Mouse (Mus musculus): ENCODE measurements around the gene Krt42. TPM values are rescaled to one million over a fixed set of nuclear protein-coding genes. Genes with fewer than 3 reads are reported as not detected.

Gene Krt42
- polyA plus RNA-seq, 1 experiment from 2014 or later: not detected

GRCm38 (mm10) chr11:100287024-100287423 is 17.4 kb upstream of the Krt42 start:
- Histone ChIP-seq H3K4me1 (ENCODE audit: control insufficient read depth, insufficient read depth, low read length) (no peaks in the 10 kb centered on the region), H3K27me3 (ENCODE audit: control insufficient read depth, insufficient read depth, low read length) (no peaks in the 10 kb centered on the region), H3K36me3 (ENCODE audit: control insufficient read depth, insufficient read depth, low read length) (no peaks in the 10 kb centered on the region), H3K9ac (replicated peaks; ENCODE audit: low read depth, low read length) (no peak overlapping the region), H3K27ac (ENCODE audit: low read depth, low read length) (no peak overlapping the region), H3K4me3 (ENCODE audit: low read depth, low read length) (no peak overlapping the region), H3K9me3 (ENCODE audit: control insufficient read depth, low read length) (no peaks in the 10 kb centered on the region), H3K4me2 (ENCODE audit: low read depth, low read length) (no peak overlapping the region)
- ATAC-seq (ENCODE audit: low read depth): no peak
- 32% methylated on average over 10 of the region's 10 CpGs for WGBS

DNA sequence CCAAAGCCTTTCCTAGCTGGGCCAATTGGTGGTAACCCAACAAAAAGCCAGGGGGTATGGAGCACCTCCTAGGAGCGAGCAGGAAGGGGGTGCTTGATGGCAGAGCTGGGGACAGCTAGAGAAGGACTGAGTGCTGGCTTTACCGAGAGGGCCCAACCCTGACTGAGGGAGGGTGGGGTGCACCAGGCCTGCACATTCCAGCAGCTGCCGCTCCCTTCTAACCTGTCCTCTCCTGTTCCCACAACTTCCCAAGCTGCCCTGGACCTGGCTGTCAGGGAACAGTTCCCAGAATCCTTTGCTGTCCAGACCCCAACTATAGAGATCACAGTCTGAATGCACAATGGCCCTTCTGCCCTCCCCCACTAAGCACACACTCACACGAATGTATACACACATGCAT is 15.3 kb upstream of the Krt42 start:
- 81% methylated on average over 4 of the region's 4 CpGs for WGBS
- Histone ChIP-seq H3K4me3 (ENCODE audit: low read depth, low read length) (no peak overlapping the region), H3K27ac (ENCODE audit: low read depth, low read length) (no peak overlapping the region), H3K9ac (replicated peaks; ENCODE audit: low read depth, low read length) (no peak overlapping the region), H3K4me2 (ENCODE audit: low read depth, low read length) (no peak overlapping the region), H3K9me3 (ENCODE audit: control insufficient read depth, low read length) (no peaks in the 10 kb centered on the region), H3K36me3 (ENCODE audit: control insufficient read depth, insufficient read depth, low read length) (no peaks in the 10 kb centered on the region), H3K4me1 (ENCODE audit: control insufficient read depth, insufficient read depth, low read length) (no peaks in the 10 kb centered on the region), H3K27me3 (ENCODE audit: control insufficient read depth, insufficient read depth, low read length) (no peaks in the 10 kb centered on the region)
- ATAC-seq (ENCODE audit: low read depth): no peak

- H3K4me1 ChIP-seq (ENCODE audit: control insufficient read depth, insufficient read depth, low read length): no peaks in the 10 kb centered on the region
- no peak overlapping the region for H3K4me2 ChIP-seq (ENCODE audit: low read depth, low read length)
- H3K27me3 ChIP-seq (ENCODE audit: control insufficient read depth, insufficient read depth, low read length): no peaks in the 10 kb centered on the region
- H3K9ac ChIP-seq (replicated peaks; ENCODE audit: low read depth, low read length): no peak overlapping the region
- WGBS: 25% methylated on average over 10 of the region's 10 CpGs
- no peak overlapping the region for H3K27ac ChIP-seq (ENCODE audit: low read depth, low read length)
- peak; percentile 31; the same call in 1 of the 2 replicates for ATAC-seq (ENCODE audit: low read depth)
- H3K4me3 ChIP-seq (ENCODE audit: low read depth, low read length): no peak overlapping the region
- no peaks in the 10 kb centered on the region for H3K36me3 ChIP-seq (ENCODE audit: control insufficient read depth, insufficient read depth, low read length)
- no peaks in the 10 kb centered on the region for H3K9me3 ChIP-seq (ENCODE audit: control insufficient read depth, low read length)
Measured at GRCm38 (mm10) chr11:100282549-100282948, 12.9 kb upstream of the Krt42 start.

GRCm38 (mm10) chr11:100281596-100282544 is 12.2 kb upstream of the Krt42 start:
- H3K4me3 ChIP-seq (ENCODE audit: low read depth, low read length): no peak overlapping the region
- no peaks in the 10 kb centered on the region for H3K4me1 ChIP-seq (ENCODE audit: control insufficient read depth, insufficient read depth, low read length)
- H3K9ac ChIP-seq (replicated peaks; ENCODE audit: low read depth, low read length): no peak overlapping the region
- ATAC-seq (ENCODE audit: low read depth): peak; percentile 54
- 21% methylated on average over 11 of the region's 11 CpGs for WGBS
- no peak overlapping the region for H3K4me2 ChIP-seq (ENCODE audit: low read depth, low read length)
- H3K36me3 ChIP-seq (ENCODE audit: control insufficient read depth, insufficient read depth, low read length): no peaks in the 10 kb centered on the region
- H3K9me3 ChIP-seq (ENCODE audit: control insufficient read depth, low read length): no peaks in the 10 kb centered on the region
- no peaks in the 10 kb centered on the region for H3K27me3 ChIP-seq (ENCODE audit: control insufficient read depth, insufficient read depth, low read length)
- no peak overlapping the region for H3K27ac ChIP-seq (ENCODE audit: low read depth, low read length)

- H3K36me3 ChIP-seq (ENCODE audit: control insufficient read depth, insufficient read depth, low read length): no peaks in the 10 kb centered on the region
- H3K9ac ChIP-seq (replicated peaks; ENCODE audit: low read depth, low read length): no peak overlapping the region
- 58% methylated on average over 5 of the region's 5 CpGs for WGBS
- ATAC-seq (ENCODE audit: low read depth): no peak
- H3K4me3 ChIP-seq (ENCODE audit: low read depth, low read length): no peak overlapping the region
- H3K9me3 ChIP-seq (ENCODE audit: control insufficient read depth, low read length): no peaks in the 10 kb centered on the region
- no peak overlapping the region for H3K4me2 ChIP-seq (ENCODE audit: low read depth, low read length)
- no peaks in the 10 kb centered on the region for H3K4me1 ChIP-seq (ENCODE audit: control insufficient read depth, insufficient read depth, low read length)
- H3K27me3 ChIP-seq (ENCODE audit: control insufficient read depth, insufficient read depth, low read length): no peaks in the 10 kb centered on the region
- H3K27ac ChIP-seq (ENCODE audit: low read depth, low read length): no peak overlapping the region
Measured at GRCm38 (mm10) chr11:100278759-100279158, 9.1 kb upstream of the Krt42 start.

DNA sequence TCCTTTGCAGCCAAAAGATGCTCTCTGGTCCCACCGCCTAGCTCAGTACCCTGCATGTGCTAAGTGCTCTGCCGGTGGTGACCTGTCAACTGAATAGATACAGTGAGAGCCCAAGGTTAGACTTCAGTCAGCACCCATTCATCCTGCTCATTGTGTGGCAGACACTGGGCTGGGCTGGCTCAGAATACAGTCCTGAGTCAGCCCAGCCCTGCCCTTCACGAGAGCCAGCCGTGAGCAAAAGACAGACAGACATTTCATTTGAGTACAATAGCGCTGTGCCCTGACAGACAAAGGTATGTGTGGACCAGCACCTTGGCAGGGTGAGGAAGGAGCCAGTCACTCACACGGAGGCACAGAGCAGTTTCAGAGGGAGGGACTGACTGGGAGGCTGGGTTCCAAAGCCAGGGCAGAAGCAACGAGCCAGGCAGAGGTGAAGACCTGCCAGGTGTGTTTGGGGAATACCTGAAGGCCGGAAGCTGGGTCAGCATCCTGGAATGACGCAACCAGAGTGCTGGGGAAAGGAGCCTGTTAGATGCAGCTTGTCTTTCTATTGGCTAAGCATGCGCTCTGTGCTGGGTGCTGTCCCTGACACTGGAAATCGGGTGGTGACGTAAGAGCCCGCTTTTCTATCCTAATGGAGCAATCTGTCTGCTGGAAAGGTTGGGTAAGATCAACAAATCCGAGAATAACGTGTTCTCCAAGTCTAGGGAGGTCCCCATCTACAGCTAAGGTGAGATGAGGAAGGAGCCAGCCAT is 8.2 kb upstream of the Krt42 start:
- Histone ChIP-seq H3K4me2 (ENCODE audit: low read depth, low read length) (no peak overlapping the region), H3K9me3 (ENCODE audit: control insufficient read depth, low read length) (no peaks in the 10 kb centered on the region), H3K27me3 (ENCODE audit: control insufficient read depth, insufficient read depth, low read length) (no peaks in the 10 kb centered on the region), H3K27ac (ENCODE audit: low read depth, low read length) (no peak overlapping the region), H3K4me1 (ENCODE audit: control insufficient read depth, insufficient read depth, low read length) (no peaks in the 10 kb centered on the region), H3K9ac (replicated peaks; ENCODE audit: low read depth, low read length) (no peak overlapping the region), H3K4me3 (ENCODE audit: low read depth, low read length) (no peak overlapping the region), H3K36me3 (ENCODE audit: control insufficient read depth, insufficient read depth, low read length) (no peaks in the 10 kb centered on the region)
- no peak for ATAC-seq (ENCODE audit: low read depth)
- WGBS: 72% methylated on average over 15 of the region's 15 CpGs

DNA sequence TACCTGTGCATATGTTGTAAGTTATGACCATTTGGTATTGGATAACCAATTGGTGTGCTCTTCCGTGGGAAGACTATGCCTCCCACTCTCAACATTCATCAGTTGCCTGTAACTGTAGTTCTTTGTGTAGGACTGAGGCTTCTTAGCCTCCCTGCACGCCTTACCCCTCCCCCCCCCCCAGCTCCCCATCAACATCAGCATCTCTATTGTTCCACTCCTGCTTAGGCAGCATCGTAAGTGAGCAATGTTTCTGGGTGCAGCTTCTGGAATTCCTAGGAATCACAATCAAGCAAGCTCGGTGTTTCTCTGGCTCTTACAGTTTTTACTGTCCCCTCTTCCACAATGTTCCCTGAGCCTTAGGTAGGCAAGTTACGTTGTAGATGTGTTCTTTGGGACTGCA is 5.8 kb upstream of the Krt42 start:
- Histone ChIP-seq H3K36me3 (ENCODE audit: control insufficient read depth, insufficient read depth, low read length) (no peaks in the 10 kb centered on the region), H3K27me3 (ENCODE audit: control insufficient read depth, insufficient read depth, low read length) (no peaks in the 10 kb centered on the region), H3K9ac (replicated peaks; ENCODE audit: low read depth, low read length) (no peak overlapping the region), H3K4me2 (ENCODE audit: low read depth, low read length) (no peak overlapping the region), H3K4me3 (ENCODE audit: low read depth, low read length) (no peak overlapping the region), H3K9me3 (ENCODE audit: control insufficient read depth, low read length) (no peaks in the 10 kb centered on the region), H3K27ac (ENCODE audit: low read depth, low read length) (no peak overlapping the region), H3K4me1 (ENCODE audit: control insufficient read depth, insufficient read depth, low read length) (no peaks in the 10 kb centered on the region)
- ATAC-seq (ENCODE audit: low read depth): no peak
- WGBS: 43% methylated on average over 5 of the region's 5 CpGs

- Histone ChIP-seq H3K27me3 (ENCODE audit: control insufficient read depth, insufficient read depth, low read length) (no peaks in the 10 kb centered on the region), H3K9me3 (ENCODE audit: control insufficient read depth, low read length) (no peaks in the 10 kb centered on the region), H3K27ac (ENCODE audit: low read depth, low read length) (no peak overlapping the region), H3K4me1 (ENCODE audit: control insufficient read depth, insufficient read depth, low read length) (no peaks in the 10 kb centered on the region), H3K4me3 (ENCODE audit: low read depth, low read length) (no peak overlapping the region), H3K4me2 (ENCODE audit: low read depth, low read length) (no peak overlapping the region), H3K9ac (replicated peaks; ENCODE audit: low read depth, low read length) (no peak overlapping the region), H3K36me3 (ENCODE audit: control insufficient read depth, insufficient read depth, low read length) (no peaks in the 10 kb centered on the region)
- 73% methylated on average over 7 of the region's 7 CpGs for WGBS
- no peak for ATAC-seq (ENCODE audit: low read depth)
Measured at GRCm38 (mm10) chr11:100274719-100275118, 5.0 kb upstream of the Krt42 start.

DNA sequence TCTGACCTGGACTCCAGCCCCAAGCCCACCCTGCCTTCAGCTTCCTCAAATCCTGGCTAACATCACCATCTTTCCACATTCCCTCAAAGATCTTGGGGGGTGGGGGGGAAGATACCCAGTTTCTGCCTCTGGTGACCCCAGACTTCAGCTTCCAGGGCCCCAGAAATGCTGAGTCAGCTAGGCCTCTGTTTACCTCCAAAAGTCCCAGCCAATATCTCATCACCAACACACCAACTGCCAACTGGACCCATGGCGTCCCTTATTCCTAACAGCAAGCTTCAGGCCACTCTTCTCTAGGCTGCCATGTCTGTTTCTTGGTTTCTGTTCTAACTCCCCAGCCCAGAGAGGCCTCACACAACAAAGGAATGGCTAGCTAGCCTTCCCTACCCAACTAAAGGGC is 2.2 kb upstream of the Krt42 start:
- Histone ChIP-seq H3K9ac (replicated peaks; ENCODE audit: low read depth, low read length) (no peak overlapping the region), H3K36me3 (ENCODE audit: control insufficient read depth, insufficient read depth, low read length) (no peaks in the 10 kb centered on the region), H3K9me3 (ENCODE audit: control insufficient read depth, low read length) (no peaks in the 10 kb centered on the region), H3K4me2 (ENCODE audit: low read depth, low read length) (no peak overlapping the region), H3K27me3 (ENCODE audit: control insufficient read depth, insufficient read depth, low read length) (no peaks in the 10 kb centered on the region), H3K4me1 (ENCODE audit: control insufficient read depth, insufficient read depth, low read length) (no peaks in the 10 kb centered on the region), H3K27ac (ENCODE audit: low read depth, low read length) (no peak overlapping the region), H3K4me3 (ENCODE audit: low read depth, low read length) (no peak overlapping the region)
- no peak for ATAC-seq (ENCODE audit: low read depth)
- WGBS: 78% methylated on average over 1 of the region's 1 CpGs
